Mouse (Mus musculus) CH12.LX (cell line): ENCODE results near the gene Exo5. TPM values are rescaled to one million over a fixed set of nuclear protein-coding genes. Genes with fewer than 3 reads are reported as not detected.

Experiments used
- DNase-seq: peaks from one replicate; pipeline ENCODE4 v3.0.0-alpha.2; 2013; ENCODE audit errors: extremely low read depth
- H3K27ac ChIP-seq: 2 replicates; pipeline ENCODE4 v1.5.1; 2012; ENCODE audit warnings: low read depth, mild to moderate bottlenecking, control low read depth, moderate library complexity; ENCODE audit not compliant: insufficient read depth
- H3K27me3 ChIP-seq: replicated peaks from 2 replicates; pipeline ENCODE3; 2012; ENCODE audit warnings: inconsistent platforms
- H3K36me3 ChIP-seq, 2 experiments: replicated peaks in 1 of 2; 2 replicates each; pipeline versions ENCODE3 to v1.6.1; 2012; ENCODE audit warnings: inconsistent platforms in 1 of 2, low read length in 1 of 2, mild to moderate bottlenecking in 1 of 2, mixed read lengths in 1 of 2, moderate library complexity in 1 of 2; ENCODE audit not compliant: control insufficient read depth in 1 of 2, insufficient read depth in 1 of 2
- H3K4me1 ChIP-seq, 2 experiments: 2 replicates each; pipeline ENCODE4 v1.6.1; 2012; ENCODE audit warnings: inconsistent platforms in 1 of 2, moderate library complexity in 1 of 2; ENCODE audit not compliant: insufficient read depth in 2 of 2, control insufficient read depth in 1 of 2
- H3K4me2 ChIP-seq: 2 replicates; pipeline ENCODE4 v1.6.1; 2012; ENCODE audit warnings: low read depth, mild to moderate bottlenecking, control low read depth; ENCODE audit not compliant: poor library complexity, insufficient read depth, severe bottlenecking
- H3K4me3 ChIP-seq, 3 experiments: fragments of 150-350 bp in 1 of 3; sonication (generic) in 1 of 3; replicated peaks in 1 of 3; 2 replicates each; pipeline versions ENCODE3 to v1.5.1; 2011 to 2012; ENCODE audit warnings: low read depth in 2 of 3, low read length in 2 of 3, mild to moderate bottlenecking in 2 of 3, moderate library complexity in 2 of 3, control low read depth in 1 of 3, improper control_type of control experiment in 1 of 3, inconsistent platforms in 1 of 3, mixed read lengths in 1 of 3; ENCODE audit not compliant: poor library complexity in 1 of 3
- H3K79me2 ChIP-seq: replicated peaks from 2 replicates; pipeline ENCODE4 v1.6.1; 2012; ENCODE audit warnings: mild to moderate bottlenecking, moderate library complexity; ENCODE audit not compliant: control insufficient read depth, poor library complexity, insufficient read depth, severe bottlenecking; ENCODE audit errors: extremely low read depth
- H3K9ac ChIP-seq: 2 replicates; pipeline ENCODE4 v1.6.1; 2012; ENCODE audit warnings: low read depth, mild to moderate bottlenecking, control low read depth, moderate library complexity; ENCODE audit not compliant: insufficient read depth
- H3K9me3 ChIP-seq: replicated peaks from 2 replicates; pipeline ENCODE3; 2012; ENCODE audit warnings: low read length, inconsistent platforms, mixed read lengths
- BHLHE40 ChIP-seq: IDR thresholded peaks from 2 replicates; pipeline ENCODE4 v1.6.1; 2011; ENCODE audit warnings: mild to moderate bottlenecking, low read depth, low read length, improper control_type of control experiment
- CTCF ChIP-seq, 2 experiments: IDR thresholded peaks in 1 of 2; conservative IDR thresholded peaks in 1 of 2; 2 replicates each; pipeline ENCODE4 v1.5.1; 2011 to 2012; ENCODE audit warnings: low read depth in 2 of 2, low read length in 2 of 2, improper control_type of control experiment in 1 of 2, inconsistent platforms in 1 of 2, mild to moderate bottlenecking in 1 of 2, moderate library complexity in 1 of 2
- E2F4 ChIP-seq: IDR thresholded peaks from 2 replicates; pipeline ENCODE4 v1.6.1; 2011; ENCODE audit warnings: low read depth, low read length, improper control_type of control experiment; ENCODE audit not compliant: insufficient replicate concordance
- ELF1 ChIP-seq: IDR thresholded peaks from 2 replicates; pipeline ENCODE4 v1.6.1; 2014; ENCODE audit warnings: low read depth, mild to moderate bottlenecking, inconsistent platforms, low read length, improper control_type of control experiment
- ETS1 ChIP-seq: conservative IDR thresholded peaks from 2 replicates; pipeline ENCODE4 v1.6.1; 2012; ENCODE audit warnings: low read depth, mild to moderate bottlenecking, inconsistent platforms, low read length, improper control_type of control experiment, moderate library complexity
- GABPA ChIP-seq: IDR thresholded peaks from 2 replicates; pipeline ENCODE4 v1.6.1; 2012; ENCODE audit warnings: low read depth, low read length, improper control_type of control experiment, inconsistent platforms; ENCODE audit not compliant: insufficient replicate concordance
- HCFC1 ChIP-seq: IDR thresholded peaks from 2 replicates; pipeline ENCODE4 v1.6.1; 2012; ENCODE audit warnings: low read depth, mild to moderate bottlenecking, inconsistent platforms, low read length, improper control_type of control experiment
- IRF4 ChIP-seq: IDR thresholded peaks from 2 replicates; pipeline ENCODE4 v1.6.1; 2014; ENCODE audit warnings: low read depth, mild to moderate bottlenecking, inconsistent platforms, low read length, improper control_type of control experiment
- JUN ChIP-seq: IDR thresholded peaks from 2 replicates; pipeline ENCODE4 v1.6.1; 2011; ENCODE audit warnings: low read depth, mild to moderate bottlenecking, low read length, improper control_type of control experiment, moderate library complexity; ENCODE audit not compliant: insufficient read depth
- JUND ChIP-seq: conservative IDR thresholded peaks from 2 replicates; pipeline ENCODE4 v1.6.1; 2011; ENCODE audit warnings: low read depth, low read length, improper control_type of control experiment
- MAX ChIP-seq: IDR thresholded peaks from 2 replicates; pipeline ENCODE4 v1.6.1; 2011; ENCODE audit warnings: low read length, improper control_type of control experiment
- MAZ ChIP-seq: IDR thresholded peaks from 2 replicates; pipeline ENCODE4 v1.6.1; 2012; ENCODE audit warnings: low read depth, mild to moderate bottlenecking, inconsistent platforms, low read length, improper control_type of control experiment, moderate library complexity
- MEF2A ChIP-seq: IDR thresholded peaks from 2 replicates; pipeline ENCODE4 v1.6.1; 2014; ENCODE audit warnings: low read depth, mild to moderate bottlenecking, inconsistent platforms, low read length, improper control_type of control experiment, borderline replicate concordance
- MXI1 ChIP-seq: IDR thresholded peaks from 2 replicates; pipeline ENCODE4 v1.6.1; 2011; ENCODE audit warnings: mild to moderate bottlenecking, low read depth, low read length, improper control_type of control experiment
- MYC ChIP-seq: IDR thresholded peaks from 2 replicates; pipeline ENCODE4 v1.6.1; 2011; ENCODE audit warnings: low read depth, mild to moderate bottlenecking, improper control_type of control experiment, low read length
- NELFE ChIP-seq: IDR thresholded peaks from 2 replicates; pipeline ENCODE4 v1.6.1; 2011; ENCODE audit warnings: low read depth, low read length, improper control_type of control experiment
- NRF1 ChIP-seq: IDR thresholded peaks from 2 replicates; pipeline ENCODE4 v1.6.1; 2014; ENCODE audit warnings: low read depth, mild to moderate bottlenecking, inconsistent platforms, low read length, improper control_type of control experiment, moderate library complexity
- POLR2A ChIP-seq: IDR thresholded peaks from 2 replicates; pipeline ENCODE4 v1.6.1; 2011; ENCODE audit warnings: low read depth, mild to moderate bottlenecking, improper control_type of control experiment, low read length
- RAD21 ChIP-seq: IDR thresholded peaks from 2 replicates; pipeline ENCODE4 v1.6.1; 2011; ENCODE audit warnings: low read depth, mild to moderate bottlenecking, low read length, improper control_type of control experiment, moderate library complexity
- RCOR1 ChIP-seq: conservative IDR thresholded peaks from 2 replicates; pipeline ENCODE4 v1.6.1; 2012; ENCODE audit warnings: low read depth, mild to moderate bottlenecking, inconsistent platforms, low read length, improper control_type of control experiment
- SIN3A ChIP-seq: IDR thresholded peaks from 2 replicates; pipeline ENCODE4 v1.6.1; 2012; ENCODE audit warnings: low read length, improper control_type of control experiment, inconsistent platforms
- SMC3 ChIP-seq: IDR thresholded peaks from 2 replicates; pipeline ENCODE4 v1.6.1; 2011; ENCODE audit warnings: low read depth, low read length, improper control_type of control experiment
- TBP ChIP-seq: conservative IDR thresholded peaks from 2 replicates; pipeline ENCODE4 v1.6.1; 2011; ENCODE audit warnings: low read depth, low read length, improper control_type of control experiment
- TCF12 ChIP-seq: IDR thresholded peaks from 2 replicates; pipeline ENCODE4 v1.6.1; 2014; ENCODE audit warnings: low read depth, mild to moderate bottlenecking, inconsistent platforms, low read length, improper control_type of control experiment
- ZC3H11A ChIP-seq: IDR thresholded peaks from 2 replicates; pipeline ENCODE4 v1.6.1; 2012; ENCODE audit warnings: low read depth, mild to moderate bottlenecking, inconsistent platforms, low read length, improper control_type of control experiment
- ZMIZ1 ChIP-seq: IDR thresholded peaks from 2 replicates; pipeline ENCODE4 v1.6.1; 2012; ENCODE audit warnings: low read depth, mild to moderate bottlenecking, inconsistent platforms, low read length, improper control_type of control experiment
- ZNF384 ChIP-seq: IDR thresholded peaks from 2 replicates; pipeline ENCODE4 v1.6.1; 2012; ENCODE audit warnings: low read depth, low read length, improper control_type of control experiment, inconsistent platforms
- dilution Hi-C: fragments of 300-500 bp; cut with MboI; formaldehyde crosslinking; loops from 2 replicates; pipeline ENCODE4 v1.14.3; 2020; ENCODE audit warnings: low sequenced_read_pairs; ENCODE audit not compliant: extremely low pct_unique_long_range_greater_than_20kb, extremely low pct_ligation_motif_present
- in situ Hi-C: fragments of 300-500 bp; cut with MboI; formaldehyde crosslinking; loops from 3 replicates; pipeline ENCODE4 v1.14.3; 2019; ENCODE audit warnings: low sequenced_read_pairs, low pct_ligation_motif_present, low pct_unique_long_range_greater_than_20kb, mixed read lengths
- polyA plus RNA-seq: library from polyadenylated mRNA; unstranded; fragments of >175 nt; gene quantifications from 2 replicates; pipeline ENCODE4 v1.2.1, GENCODE M21; 2012; ENCODE audit warnings: low read depth; ENCODE audit not compliant: insufficient read length
- total RNA-seq, 2 experiments: library from RNA; depleted of rRNA; stranded (reverse); fragments of 300-350 nt in 1 of 2; fragments of >200 nt in 1 of 2; gene quantifications; 2 replicates each; pipeline ENCODE4 v1.2.3; 2012 to 2014

The Exo5 gene
- total and polyA plus RNA-seq, 3 experiments, result 13.4 to 25.3 (median 23.0) TPM

GRCm38 (mm10) chr4:120911086-120911485 lies 13.7 kb downstream of the Exo5 start:
- dilution Hi-C loops, result no loop called here
- Histone ChIP-seq H3K27me3 (peaks cover 1% of the 10 kb centered on the region), H3K4me2 (no peak overlapping the region), H3K36me3 (no peaks in the 10 kb centered on the region), H3K9me3 (no peaks in the 10 kb centered on the region), H3K9ac (no peak overlapping the region)
- TF ChIP-seq SMC3 (no peak), MAZ (no peak), BHLHE40 (no peak), ETS1 (no peak), HCFC1 (no peak)
- TF ChIP-seq, all 38 proteins: peak for 0
- Histone ChIP-seq H3K4me1 (peaks cover 20 to 40% of the 10 kb centered on the region in 2 experiments), H3K79me2 (no peaks in the 10 kb centered on the region), H3K27ac (no peak overlapping the region), H3K4me3 (no peak overlapping the region)
- DNase-seq, result no peak
- in situ Hi-C loops, result loop anchor here (10.0 kb wide), 1 partner anchor 124 kb away; the partner anchor contains the start of gene Col9a2

DNA sequence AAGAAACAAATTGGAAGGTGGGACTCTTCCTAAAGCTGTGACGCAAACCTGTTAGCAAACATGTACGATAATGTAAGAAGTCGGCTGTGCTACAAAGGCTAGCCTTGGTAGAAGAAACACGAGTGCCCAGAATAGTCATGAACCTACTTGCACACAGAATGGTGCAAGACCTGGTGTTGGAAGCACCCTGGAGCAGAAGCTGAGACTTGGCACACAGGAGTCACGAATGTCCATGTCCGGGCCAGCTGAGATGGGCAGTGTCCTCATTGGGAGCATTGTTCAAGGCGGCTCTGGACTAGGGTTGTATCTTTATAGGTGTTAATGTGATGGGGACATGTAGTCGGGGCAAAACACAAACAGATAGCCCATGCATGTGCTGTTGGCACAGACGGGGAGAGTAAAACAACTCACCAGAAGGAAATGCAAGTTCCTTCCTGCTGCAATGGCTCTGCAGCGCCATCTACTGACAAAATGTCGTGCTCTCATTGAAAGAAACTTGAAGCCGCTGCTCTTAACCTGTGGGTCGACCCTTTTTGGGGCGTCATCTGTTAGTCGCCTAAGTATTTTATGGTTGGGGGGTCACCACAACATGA lies 15.2 kb downstream of the Exo5 start:
- no peaks in the 10 kb centered on the region for H3K79me2 ChIP-seq
- H3K27ac ChIP-seq, result no peak overlapping the region
- dilution Hi-C loops, result no loop called here
- H3K9ac ChIP-seq, result no peak overlapping the region
- peaks cover 11 to 34% of the 10 kb centered on the region in 2 experiments for H3K4me1 ChIP-seq
- 0 out of 2 replicates have a peak, but pooled peaks have one; percentile 23 for TF ChIP-seq HCFC1
- TF ChIP-seq MYC, result peak; percentile 70; the same call in 1 of the 2 replicates
- TF ChIP-seq NRF1, result no peak
- no peak for TF ChIP-seq POLR2A
- 0 out of 2 replicates have a peak, but pooled peaks have one; percentile 45 for TF ChIP-seq ELF1
- TF ChIP-seq SMC3, result peak; percentile 77
- TF ChIP-seq MAX, result peak; percentile 60; the same call in 1 of the 2 replicates
- peak; percentile 47; the same call in 1 of the 2 replicates for TF ChIP-seq TCF12
- no peak for TF ChIP-seq MEF2A
- no peak for TF ChIP-seq JUND
- TF ChIP-seq ETS1, result no peak
- TF ChIP-seq MXI1, result peak; percentile 58
- no peak for TF ChIP-seq JUN
- TF ChIP-seq ZNF384, result 0 out of 2 replicates have a peak, but pooled peaks have one; percentile 7
- TF ChIP-seq GABPA, result no peak
- TF ChIP-seq RCOR1, result no peak
- TF ChIP-seq SIN3A, result peak; percentile 49; the same call in 1 of the 2 replicates
- TF ChIP-seq BHLHE40, result peak; percentile 54
- 0 out of 2 replicates have a peak, but pooled peaks have one; percentile 28 for TF ChIP-seq IRF4
- peak; percentile 80 to 95 for TF ChIP-seq CTCF (conservative IDR thresholded peaks at IDR 0.05 in 1 of 2, IDR thresholded peaks at IDR 0.05 in 1 of 2; ENCODE audit: low read depth in 2 of 2, low read length in 2 of 2)
- TF ChIP-seq E2F4, result no peak
- no peak for TF ChIP-seq TBP
- peak; percentile 30; the same call in 1 of the 2 replicates for TF ChIP-seq ZC3H11A
- TF ChIP-seq NELFE, result peak; percentile 47; the same call in 1 of the 2 replicates
- TF ChIP-seq RAD21, result peak; percentile 95
- TF ChIP-seq ZMIZ1, result no peak
- no peaks in the 10 kb centered on the region for H3K36me3 ChIP-seq
- H3K4me3 ChIP-seq, result no peak overlapping the region
- peak overlapping the region; percentile 34; the same call in 1 of the 2 replicates for H3K4me2 ChIP-seq
- H3K9me3 ChIP-seq, result no peaks in the 10 kb centered on the region
- in situ Hi-C loops, result loop anchor here (10.0 kb wide), 1 partner anchor 125 kb away; the partner anchor contains the start of gene Col9a2
- H3K27me3 ChIP-seq, result peaks cover 1% of the 10 kb centered on the region
- DNase-seq, result peak; percentile 84
